Mouse (Mus musculus) erythroblast, embryonic 14.5 days (primary cell): ENCODE measurements around the gene Mettl23.

Source experiments
- GATA1 ChIP-seq: IDR thresholded peaks from 2 replicates; pipeline ENCODE4 v1.6.1; 2012; ENCODE audit warnings: low read length, inconsistent platforms, mixed read lengths
- TAL1 ChIP-seq: IDR thresholded peaks from 3 replicates; pipeline ENCODE4 v1.6.1; 2012; ENCODE audit warnings: low read length, inconsistent platforms, mixed read lengths

DNA sequence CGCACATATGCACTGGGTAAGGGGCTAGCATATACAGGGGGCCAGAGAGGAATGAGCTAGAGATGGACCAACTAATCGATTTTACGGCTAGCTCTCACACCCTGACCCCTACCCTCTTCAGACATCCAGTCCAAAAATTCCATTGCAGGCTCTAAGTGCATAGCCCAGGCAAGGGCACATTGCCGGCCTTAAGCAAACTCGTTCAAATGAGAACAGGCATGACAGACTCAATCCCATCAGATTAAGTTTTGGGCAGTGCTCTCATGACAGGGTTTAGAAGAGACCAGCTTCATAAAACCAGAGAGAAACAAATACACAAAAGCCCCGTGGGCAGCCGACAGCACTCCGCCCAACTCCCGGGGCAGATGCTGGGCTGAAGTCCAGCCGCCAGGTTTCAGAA lies 20.9 kb upstream of the Mettl23 start:
- TF ChIP-seq GATA1 (no peak), TAL1 (no peak)
